Mouse (Mus musculus) lung, embryonic 14.5 days (tissue): ENCODE results near the gene Slc52a3. TPM values are rescaled to one million over a fixed set of nuclear protein-coding genes. Genes with fewer than 3 reads are reported as not detected.

Source experiments
- ATAC-seq: fragments of 200-750 bp; cut with Nextera tagmentation; 2 replicates; pipeline ENCODE4 v1.8.0; 2017; ENCODE audit warnings: mild to moderate bottlenecking, moderate TSS enrichment, moderate library complexity; ENCODE audit not compliant: insufficient read depth
- DNase-seq: peaks from one replicate; pipeline ENCODE4 v3.0.0-alpha.2; 2015
- H3K27ac ChIP-seq: fragments of 300-500 bp; sonication (generic); 2 replicates; pipeline ENCODE4 v1.5.1; 2014; ENCODE audit warnings: low read depth, mild to moderate bottlenecking, moderate library complexity
- H3K27me3 ChIP-seq: fragments of 300-500 bp; sonication (generic); 2 replicates; pipeline ENCODE4 v1.6.1; 2014; ENCODE audit warnings: low read length, control low read depth; ENCODE audit not compliant: insufficient read depth
- H3K36me3 ChIP-seq: fragments of 300-500 bp; sonication (generic); 2 replicates; pipeline ENCODE4 v1.6.1; 2014; ENCODE audit warnings: control low read depth; ENCODE audit not compliant: insufficient read depth
- H3K4me1 ChIP-seq: fragments of 300-500 bp; sonication (generic); 2 replicates; pipeline ENCODE4 v1.6.1; 2014; ENCODE audit warnings: antibody characterized with exemption, control low read depth; ENCODE audit not compliant: insufficient read depth
- H3K4me2 ChIP-seq: fragments of 300-500 bp; sonication (generic); 2 replicates; pipeline ENCODE4 v1.6.1; 2014; ENCODE audit warnings: mild to moderate bottlenecking
- H3K4me3 ChIP-seq: fragments of 300-500 bp; sonication (generic); 2 replicates; pipeline ENCODE4 v1.5.1; 2014; ENCODE audit warnings: low read depth, low read length
- H3K9ac ChIP-seq: fragments of 300-500 bp; sonication (generic); 2 replicates; pipeline ENCODE4 v1.6.1; 2014
- H3K9me3 ChIP-seq: fragments of 300-500 bp; sonication (generic); 2 replicates; pipeline ENCODE4 v1.6.1; 2016; ENCODE audit warnings: low read depth, low read length, control low read depth
- CTCF ChIP-seq: IDR thresholded peaks from 2 replicates; pipeline ENCODE4 v1.5.1; 2016; ENCODE audit warnings: antibody characterized with exemption, low read depth
- WGBS: fragments of 180-500 bp; shearing (Covaris S2); extraction: QIAGEN DNeasy Blood & Tissue Kit; methylation state at CpG from one replicate; pipeline ENCODE4 v1.1.7; 2014; 5-methylcytosine and 5-hydroxymethylcytosine counted together
- polyA plus RNA-seq: library from polyadenylated mRNA; unstranded; fragments of >200 nt; fragmentation: Nextera tagmentation; extraction: Ambion mirVana; gene quantifications from 2 replicates; pipeline ENCODE4 v1.2.1, GENCODE M21; 2014

The Slc52a3 gene
- polyA plus RNA-seq, 1 experiment from 2014 or later = 1.5 TPM

DNA sequence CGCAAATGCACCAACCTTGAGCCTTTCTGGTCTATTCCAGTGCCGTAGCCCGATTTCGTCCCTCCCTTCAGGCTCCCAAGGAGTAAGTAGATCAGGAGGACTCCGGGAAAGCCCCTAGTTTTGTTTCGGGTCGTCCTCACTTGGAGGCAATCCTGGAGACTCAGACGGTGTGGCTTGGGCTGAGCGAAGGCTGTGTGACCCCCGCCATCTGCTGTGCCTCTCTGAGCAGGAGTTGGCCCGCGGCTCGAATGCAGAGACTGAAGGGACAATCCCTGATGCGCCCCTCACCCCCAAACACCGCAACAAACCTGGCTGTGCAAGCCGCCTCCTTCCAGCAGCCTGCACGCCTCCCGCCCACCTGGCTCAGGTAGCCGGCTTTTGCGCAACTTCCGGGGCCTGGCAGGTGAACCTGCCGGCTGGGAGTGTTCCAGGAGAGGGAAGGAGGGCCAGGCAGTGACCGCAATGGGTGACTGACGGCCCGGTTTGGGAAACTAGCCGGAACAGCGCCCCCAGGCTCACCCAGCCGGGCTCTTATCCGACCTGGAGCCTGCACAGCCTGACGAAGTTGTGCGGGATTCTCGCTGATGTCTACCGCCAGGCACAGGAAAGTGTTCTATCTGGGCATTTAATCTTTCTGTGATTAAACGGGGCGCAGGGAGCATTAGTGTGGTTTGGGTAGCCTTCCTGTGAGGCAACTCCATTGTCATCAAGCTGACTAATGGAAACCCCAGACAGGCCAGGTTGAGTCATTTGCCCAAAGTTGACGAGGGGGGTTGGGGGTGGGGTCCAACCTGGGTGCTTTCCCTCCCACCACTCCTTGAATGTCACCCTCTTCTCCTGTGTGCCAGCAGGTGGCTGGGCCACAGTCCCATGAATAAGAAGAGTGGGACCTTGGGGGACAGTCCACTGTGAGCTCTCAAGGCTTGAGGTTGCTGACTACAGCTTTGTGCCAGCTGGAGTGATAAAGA is 22.4 kb upstream of the Slc52a3 start:
- Histone ChIP-seq H3K4me2 (peak overlapping the region; percentile 62), H3K4me3 (peak overlapping the region; percentile 36), H3K4me1 (peaks cover 13% of the 10 kb centered on the region), H3K9ac (peak overlapping the region; percentile 49), H3K27me3 (no peaks in the 10 kb centered on the region), H3K36me3 (peaks cover 15% of the 10 kb centered on the region; the same call in 1 of the 2 replicates), H3K9me3 (no peaks in the 10 kb centered on the region), H3K27ac (peak overlapping the region; percentile 68)
- DNase-seq (peak; percentile 72), ATAC-seq (0 out of 2 replicates have a peak, but pooled peaks have one; percentile 5)
- WGBS = 20% methylated on average over 36 of the region's 36 CpGs
- TF ChIP-seq CTCF = peak; percentile 43

DNA sequence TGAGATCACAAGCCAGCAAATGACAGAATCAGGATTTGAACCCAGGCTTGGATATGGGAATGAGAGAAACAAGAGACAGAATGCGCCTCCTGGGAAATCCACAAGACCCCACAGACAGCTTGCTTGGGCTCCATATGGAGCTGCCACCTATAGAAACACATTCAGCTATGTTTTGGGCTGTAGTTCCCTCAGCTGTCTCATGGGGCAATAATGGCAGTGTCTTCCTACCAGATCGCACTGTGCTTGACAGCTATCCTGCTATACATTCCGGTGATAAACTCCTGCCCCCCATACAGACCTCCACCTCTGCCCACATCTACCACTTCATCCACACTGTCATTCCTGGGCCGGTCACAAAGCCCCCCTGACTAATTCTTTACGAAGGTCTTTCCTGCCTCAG is 21.0 kb upstream of the Slc52a3 start:
- no peaks in the 10 kb centered on the region for H3K9me3 ChIP-seq
- H3K4me3 ChIP-seq = no peak overlapping the region
- H3K27ac ChIP-seq = no peak overlapping the region
- DNase-seq (no peak), ATAC-seq (no peak)
- TF ChIP-seq CTCF = peak; percentile 23; the same call in 1 of the 2 replicates
- H3K9ac ChIP-seq = no peak overlapping the region
- H3K4me1 ChIP-seq = peaks cover 13% of the 10 kb centered on the region
- H3K36me3 ChIP-seq = peaks cover under 1% of the 10 kb centered on the region; the same call in 1 of the 2 replicates
- H3K4me2 ChIP-seq = no peak overlapping the region
- WGBS = 81% methylated on average over 5 of the region's 5 CpGs
- no peaks in the 10 kb centered on the region for H3K27me3 ChIP-seq

DNA sequence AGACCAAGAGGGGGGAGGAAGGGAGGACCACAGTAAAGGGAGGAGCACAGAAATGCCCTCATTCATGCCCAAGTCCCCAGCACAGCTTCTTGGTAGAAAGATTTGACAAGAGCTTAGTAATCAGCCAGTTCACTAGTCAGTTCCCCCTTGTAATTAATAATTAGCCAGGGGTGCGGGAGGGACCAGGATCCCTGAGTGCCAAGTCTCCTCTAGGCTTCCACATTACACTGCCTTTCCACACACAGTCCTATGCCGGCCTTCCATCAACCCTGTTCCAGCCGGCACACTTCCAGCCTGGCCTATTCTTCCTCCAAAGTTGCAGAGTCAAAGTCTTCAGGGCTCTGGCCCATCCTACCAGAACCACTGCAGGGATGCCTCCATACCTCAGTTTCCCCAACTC is 20.2 kb upstream of the Slc52a3 start:
- no peak for DNase-seq
- no peaks in the 10 kb centered on the region for H3K36me3 ChIP-seq
- no peaks in the 10 kb centered on the region for H3K27me3 ChIP-seq
- no peak overlapping the region for H3K4me3 ChIP-seq
- 69% methylated on average over 3 of the region's 3 CpGs for WGBS
- TF ChIP-seq CTCF = no peak
- H3K4me2 ChIP-seq = no peak overlapping the region
- no peak overlapping the region for H3K27ac ChIP-seq
- no peak overlapping the region for H3K9ac ChIP-seq
- H3K4me1 ChIP-seq = peaks cover 17% of the 10 kb centered on the region
- no peaks in the 10 kb centered on the region for H3K9me3 ChIP-seq
- no peak for ATAC-seq

DNA sequence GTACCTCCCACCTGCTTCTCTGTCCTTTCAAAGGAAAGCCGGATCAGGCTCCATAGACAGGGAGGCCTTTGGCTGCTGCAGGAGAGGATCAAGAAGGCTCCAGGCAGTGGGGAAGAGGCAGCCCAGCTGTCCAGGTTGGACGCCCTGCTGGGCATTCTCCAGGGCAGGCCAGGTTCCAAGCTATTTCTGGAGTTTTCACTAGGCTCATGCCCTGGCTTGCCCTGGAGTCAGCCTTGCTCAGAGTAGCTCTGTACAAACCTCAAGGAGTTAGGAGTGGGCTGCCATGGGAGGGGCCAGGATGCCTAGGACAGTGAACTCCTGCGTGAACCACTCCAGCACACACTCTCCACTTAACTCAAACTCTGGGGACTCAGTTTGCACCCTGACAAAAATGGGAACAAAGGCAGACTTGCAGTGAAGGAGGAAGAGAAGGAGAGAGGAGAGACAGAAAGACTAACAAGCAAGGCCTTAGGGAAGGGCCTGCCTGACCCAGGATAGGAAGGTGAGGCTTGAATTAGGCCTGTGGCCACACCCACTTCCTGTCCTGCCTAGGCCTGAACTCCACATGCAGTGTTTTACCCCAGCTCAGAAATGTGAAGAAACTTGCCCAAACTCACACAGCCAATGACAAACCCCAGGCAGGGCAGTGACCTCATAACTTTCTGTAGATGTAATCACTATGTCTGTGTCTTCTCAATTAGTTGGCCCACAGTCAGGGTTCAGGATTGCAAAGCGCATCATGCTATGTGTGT is 18.4 kb upstream of the Slc52a3 start:
- Histone ChIP-seq H3K27me3 (no peaks in the 10 kb centered on the region), H3K27ac (no peak overlapping the region), H3K4me1 (peaks cover 11% of the 10 kb centered on the region; the same call in 1 of the 2 replicates), H3K9ac (no peak overlapping the region; the same call in 1 of the 2 replicates), H3K9me3 (no peaks in the 10 kb centered on the region), H3K36me3 (no peaks in the 10 kb centered on the region), H3K4me2 (no peak overlapping the region), H3K4me3 (no peak overlapping the region)
- TF ChIP-seq CTCF = no peak
- DNase-seq = no peak
- WGBS = 76% methylated on average over 4 of the region's 4 CpGs
- ATAC-seq = no peak

DNA sequence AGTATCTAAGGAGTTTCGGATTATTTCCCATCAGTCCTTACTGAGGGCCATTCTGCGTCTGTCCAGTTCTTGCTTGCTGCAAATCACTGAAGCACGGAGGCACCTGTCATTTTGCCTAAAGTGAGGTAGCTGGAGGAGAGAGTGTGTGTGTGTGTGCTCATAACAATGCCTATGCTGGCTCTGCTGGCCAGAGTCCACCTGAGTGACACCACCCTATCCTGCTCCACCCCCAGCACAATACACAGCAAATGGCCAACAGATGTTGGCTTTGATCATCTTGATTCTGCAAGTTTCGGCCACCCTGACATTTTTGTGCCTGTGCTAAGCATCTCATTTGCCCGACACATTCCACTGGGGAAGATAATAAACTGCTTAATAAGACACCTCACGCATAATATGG is 17.8 kb upstream of the Slc52a3 start:
- H3K4me3 ChIP-seq = peak overlapping the region; percentile 58; the same call in 1 of the 2 replicates

DNA sequence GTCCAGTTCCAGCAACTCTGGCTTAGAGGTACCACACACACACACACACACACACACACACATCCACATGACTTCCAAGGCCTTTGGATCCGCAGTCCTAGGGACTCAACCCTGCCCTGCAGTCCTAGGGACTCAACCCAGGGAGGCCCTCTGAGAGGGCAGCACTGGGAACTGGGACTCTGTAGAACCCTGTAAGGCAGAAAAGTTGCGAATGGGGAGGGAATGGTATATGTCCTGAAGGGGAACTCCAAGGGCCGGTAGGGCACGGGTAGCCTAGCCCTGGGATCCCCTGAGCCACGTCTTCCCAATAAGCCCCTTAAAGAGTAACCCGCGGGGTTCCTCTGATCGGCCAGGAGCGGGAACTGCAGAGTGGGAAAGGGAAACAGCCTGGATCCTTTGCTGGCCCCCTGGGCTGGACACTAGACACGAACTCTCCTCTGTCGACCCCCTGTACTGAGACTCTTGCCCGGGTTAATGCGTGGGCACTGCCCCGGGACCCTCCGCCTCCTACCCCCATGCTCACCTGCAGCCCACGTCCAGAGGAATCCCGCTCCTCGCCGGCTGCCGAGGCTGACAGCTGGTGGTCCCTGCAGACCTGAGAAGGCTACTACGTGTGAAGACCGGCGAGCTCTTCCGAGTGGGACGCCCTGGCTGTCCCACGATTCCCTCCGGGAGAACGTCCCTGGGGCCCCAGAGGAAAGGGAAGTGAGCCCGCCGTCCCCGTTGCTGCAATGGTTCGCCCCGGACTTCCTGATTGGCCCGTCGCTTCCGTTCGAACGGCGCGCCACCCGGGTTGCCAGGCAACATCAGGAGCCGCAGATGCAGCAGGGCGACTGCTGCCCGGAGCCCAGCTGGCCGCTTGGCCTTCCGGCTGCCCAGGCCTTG is 16.6 kb upstream of the Slc52a3 start, which contains the start of gene Fam110a:
TSS of gene Fam110a (minus strand) at position 750 of the 885 bp plus-strand sequence.
- Histone ChIP-seq H3K27ac (peak within 1 kb of the TSS; percentile 22), H3K4me2 (peak within 1 kb of the TSS; percentile 67), H3K36me3 (no peaks in the 10 kb centered on the region), H3K4me3 (peak within 1 kb of the TSS; percentile 58), H3K27me3 (no peaks in the 10 kb centered on the region), H3K9me3 (no peaks in the 10 kb centered on the region), H3K9ac (peak within 1 kb of the TSS; percentile 64), H3K4me1 (peaks cover 8% of the 10 kb centered on the region; the same call in 1 of the 2 replicates)
- ATAC-seq = peak; percentile 91
- WGBS = under 1% methylated on average over 45 of the region's 46 CpGs
- DNase-seq = peak; percentile 96
- TF ChIP-seq CTCF = no peak

More for the DNA sequence above, 17.8 kb upstream of the Slc52a3 start:
- 78% methylated on average over 6 of the region's 6 CpGs for WGBS
- no peak for TF ChIP-seq CTCF
- Histone ChIP-seq H3K9ac (no peak overlapping the region), H3K4me1 (peaks cover 11% of the 10 kb centered on the region; the same call in 1 of the 2 replicates), H3K27me3 (no peaks in the 10 kb centered on the region), H3K36me3 (no peaks in the 10 kb centered on the region), H3K9me3 (no peaks in the 10 kb centered on the region), H3K27ac (no peak overlapping the region), H3K4me2 (peak overlapping the region; percentile 67)
- ATAC-seq = no peak
- DNase-seq = no peak
